Mouse (Mus musculus): ENCODE measurements around the gene Supt5. TPM values are rescaled to one million over a fixed set of nuclear protein-coding genes. Genes with fewer than 3 reads are reported as not detected.

Supt5 gene
- polyA plus RNA-seq, 1 experiment from 2014 or later = 91.8 TPM

DNA sequence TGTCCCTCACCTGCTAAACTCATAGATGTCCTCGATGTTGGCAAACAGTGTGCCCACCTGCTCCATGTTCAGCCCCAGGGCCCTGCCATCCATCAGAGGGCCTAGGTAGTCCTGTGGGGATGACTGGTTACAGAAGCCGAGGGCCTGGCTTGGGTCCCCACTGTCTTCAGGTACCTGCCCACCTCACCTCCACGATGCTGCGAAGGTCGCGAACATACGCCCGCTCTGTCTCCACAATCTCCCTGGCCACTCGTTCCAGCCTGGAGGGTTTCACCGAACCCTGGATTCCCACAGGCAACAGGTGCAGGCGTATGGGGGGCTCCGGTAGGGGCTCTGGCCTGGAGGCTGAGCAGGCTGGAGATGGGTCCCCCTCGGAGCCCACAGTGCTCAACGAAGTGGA, 31.5 kb upstream of the Supt5 start:
- H3K4me3 ChIP-seq (ENCODE audit: low read length) = peak overlapping the region; percentile 81
- ATAC-seq (ENCODE audit: low read depth) = no peak
- H3K4me2 ChIP-seq (ENCODE audit: low read depth, low read length) = peak overlapping the region; percentile 91
- H3K9ac ChIP-seq (ENCODE audit: low read length) = peak overlapping the region; percentile 91; the same call in 1 of the 2 replicates
- no peaks in the 10 kb centered on the region for H3K9me3 ChIP-seq (ENCODE audit: control insufficient read depth, low read length)
- H3K4me1 ChIP-seq (replicated peaks; ENCODE audit: control insufficient read depth, insufficient read depth, low read length) = peaks cover 18% of the 10 kb centered on the region
- H3K27me3 ChIP-seq (ENCODE audit: control insufficient read depth, insufficient read depth, low read depth, low read length) = no peaks in the 10 kb centered on the region
- peaks cover 32% of the 10 kb centered on the region for H3K36me3 ChIP-seq (ENCODE audit: control insufficient read depth, insufficient read depth, low read length)
- H3K27ac ChIP-seq (ENCODE audit: low read length) = no peak overlapping the region
- WGBS = 88% methylated on average over 14 of the region's 14 CpGs

- Histone ChIP-seq H3K4me1 (replicated peaks; ENCODE audit: control insufficient read depth, insufficient read depth, low read length) (peaks cover 16% of the 10 kb centered on the region), H3K4me3 (ENCODE audit: low read length) (no peak overlapping the region), H3K9me3 (ENCODE audit: control insufficient read depth, low read length) (no peaks in the 10 kb centered on the region), H3K36me3 (ENCODE audit: control insufficient read depth, insufficient read depth, low read length) (peaks cover 46% of the 10 kb centered on the region), H3K9ac (ENCODE audit: low read length) (peak overlapping the region; percentile 24; the same call in 1 of the 2 replicates), H3K27me3 (ENCODE audit: control insufficient read depth, insufficient read depth, low read depth, low read length) (no peaks in the 10 kb centered on the region), H3K27ac (ENCODE audit: low read length) (no peak overlapping the region), H3K4me2 (ENCODE audit: low read depth, low read length) (no peak overlapping the region)
- no peak for ATAC-seq (ENCODE audit: low read depth)
- WGBS = 91% methylated on average over 16 of the region's 16 CpGs
Measured at GRCm38 (mm10) chr7:28368276-28368920, 29.9 kb upstream of the Supt5 start.

DNA sequence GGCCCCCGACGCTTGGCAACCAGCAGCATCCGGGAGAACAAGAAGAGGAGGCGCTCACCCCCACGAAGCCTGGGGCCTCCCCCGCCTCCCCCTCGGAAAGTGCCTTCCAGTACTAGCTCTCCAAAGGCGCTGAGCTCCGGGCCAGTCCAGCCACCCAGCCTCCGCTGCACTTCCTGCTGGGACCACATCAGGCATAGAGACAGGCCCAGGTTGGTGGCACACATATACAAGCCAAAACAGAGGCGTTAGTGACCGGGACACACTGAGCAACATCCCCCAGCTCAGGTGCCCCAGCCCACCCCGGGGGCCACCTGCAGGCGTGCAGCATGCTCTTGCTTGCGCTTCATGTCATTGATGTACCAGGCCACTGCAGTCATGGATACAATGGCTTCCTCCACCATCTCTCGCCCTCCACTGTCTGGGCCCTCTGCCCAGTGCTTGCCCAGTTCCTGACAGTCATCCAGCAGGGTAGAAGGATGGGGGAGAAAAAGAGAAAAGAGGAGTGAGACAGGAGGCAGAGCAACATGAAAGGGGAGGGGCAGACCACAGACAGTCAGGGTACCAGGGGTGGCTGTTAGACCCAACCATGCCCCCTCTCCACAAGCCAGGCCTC, 29.2 kb upstream of the Supt5 start:
- no peaks in the 10 kb centered on the region for H3K9me3 ChIP-seq (ENCODE audit: control insufficient read depth, low read length)
- no peaks in the 10 kb centered on the region for H3K27me3 ChIP-seq (ENCODE audit: control insufficient read depth, insufficient read depth, low read depth, low read length)
- no peak overlapping the region for H3K4me2 ChIP-seq (ENCODE audit: low read depth, low read length)
- H3K9ac ChIP-seq (ENCODE audit: low read length) = peak overlapping the region; percentile 24; the same call in 1 of the 2 replicates
- H3K36me3 ChIP-seq (ENCODE audit: control insufficient read depth, insufficient read depth, low read length) = peaks cover 49% of the 10 kb centered on the region
- no peak overlapping the region for H3K27ac ChIP-seq (ENCODE audit: low read length)
- H3K4me1 ChIP-seq (replicated peaks; ENCODE audit: control insufficient read depth, insufficient read depth, low read length) = peaks cover 16% of the 10 kb centered on the region
- H3K4me3 ChIP-seq (ENCODE audit: low read length) = no peak overlapping the region
- 90% methylated on average over 16 of the region's 16 CpGs for WGBS
- no peak for ATAC-seq (ENCODE audit: low read depth)

GRCm38 (mm10) chr7:28362441-28363060, 24.0 kb upstream of the Supt5 start:
- no peak for ATAC-seq (ENCODE audit: low read depth)
- H3K9ac ChIP-seq (ENCODE audit: low read length) = no peak overlapping the region
- H3K27me3 ChIP-seq (ENCODE audit: control insufficient read depth, insufficient read depth, low read depth, low read length) = no peaks in the 10 kb centered on the region
- H3K4me1 ChIP-seq (replicated peaks; ENCODE audit: control insufficient read depth, insufficient read depth, low read length) = peaks cover 15% of the 10 kb centered on the region
- H3K4me2 ChIP-seq (ENCODE audit: low read depth, low read length) = no peak overlapping the region
- no peak overlapping the region for H3K4me3 ChIP-seq (ENCODE audit: low read length)
- WGBS = 80% methylated on average over 16 of the region's 16 CpGs
- H3K9me3 ChIP-seq (ENCODE audit: control insufficient read depth, low read length) = no peaks in the 10 kb centered on the region
- H3K36me3 ChIP-seq (ENCODE audit: control insufficient read depth, insufficient read depth, low read length) = peaks cover 70% of the 10 kb centered on the region
- no peak overlapping the region for H3K27ac ChIP-seq (ENCODE audit: low read length)

GRCm38 (mm10) chr7:28361647-28362341, 23.2 kb upstream of the Supt5 start:
- Histone ChIP-seq H3K27ac (ENCODE audit: low read length) (no peak overlapping the region), H3K4me3 (ENCODE audit: low read length) (no peak overlapping the region), H3K4me1 (replicated peaks; ENCODE audit: control insufficient read depth, insufficient read depth, low read length) (peaks cover 23% of the 10 kb centered on the region), H3K36me3 (ENCODE audit: control insufficient read depth, insufficient read depth, low read length) (peaks cover 63% of the 10 kb centered on the region), H3K4me2 (ENCODE audit: low read depth, low read length) (no peak overlapping the region), H3K9me3 (ENCODE audit: control insufficient read depth, low read length) (no peaks in the 10 kb centered on the region), H3K9ac (ENCODE audit: low read length) (no peak overlapping the region), H3K27me3 (ENCODE audit: control insufficient read depth, insufficient read depth, low read depth, low read length) (no peaks in the 10 kb centered on the region)
- WGBS = 96% methylated on average over 19 of the region's 20 CpGs
- no peak for ATAC-seq (ENCODE audit: low read depth)

DNA sequence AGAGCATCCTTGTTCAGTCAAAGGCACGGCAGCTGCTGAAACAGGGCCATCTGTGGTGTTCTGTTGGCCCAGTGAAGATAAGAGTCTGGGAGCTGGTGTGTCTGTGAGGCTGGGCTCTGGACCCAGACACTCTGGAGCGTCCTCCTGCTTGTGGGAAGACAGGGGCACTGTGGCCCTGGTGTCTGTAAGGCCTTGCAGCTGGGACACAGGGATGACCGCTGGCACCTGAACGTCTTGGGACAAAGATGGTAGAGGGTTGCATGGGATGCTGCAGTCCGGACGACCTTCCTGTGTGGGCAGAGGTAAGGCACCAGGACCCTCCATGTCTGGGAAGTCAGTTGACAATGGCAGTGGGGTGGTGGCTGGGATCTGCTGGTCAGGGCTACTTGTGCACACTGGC, 21.7 kb upstream of the Supt5 start:
- H3K4me2 ChIP-seq (ENCODE audit: low read depth, low read length) = no peak overlapping the region
- peaks cover 25% of the 10 kb centered on the region for H3K4me1 ChIP-seq (replicated peaks; ENCODE audit: control insufficient read depth, insufficient read depth, low read length)
- no peaks in the 10 kb centered on the region for H3K27me3 ChIP-seq (ENCODE audit: control insufficient read depth, insufficient read depth, low read depth, low read length)
- no peaks in the 10 kb centered on the region for H3K9me3 ChIP-seq (ENCODE audit: control insufficient read depth, low read length)
- H3K9ac ChIP-seq (ENCODE audit: low read length) = no peak overlapping the region
- peaks cover 54% of the 10 kb centered on the region for H3K36me3 ChIP-seq (ENCODE audit: control insufficient read depth, insufficient read depth, low read length)
- WGBS = 90% methylated on average over 6 of the region's 6 CpGs
- no peak overlapping the region for H3K4me3 ChIP-seq (ENCODE audit: low read length)
- no peak overlapping the region for H3K27ac ChIP-seq (ENCODE audit: low read length)
- no peak for ATAC-seq (ENCODE audit: low read depth)

DNA sequence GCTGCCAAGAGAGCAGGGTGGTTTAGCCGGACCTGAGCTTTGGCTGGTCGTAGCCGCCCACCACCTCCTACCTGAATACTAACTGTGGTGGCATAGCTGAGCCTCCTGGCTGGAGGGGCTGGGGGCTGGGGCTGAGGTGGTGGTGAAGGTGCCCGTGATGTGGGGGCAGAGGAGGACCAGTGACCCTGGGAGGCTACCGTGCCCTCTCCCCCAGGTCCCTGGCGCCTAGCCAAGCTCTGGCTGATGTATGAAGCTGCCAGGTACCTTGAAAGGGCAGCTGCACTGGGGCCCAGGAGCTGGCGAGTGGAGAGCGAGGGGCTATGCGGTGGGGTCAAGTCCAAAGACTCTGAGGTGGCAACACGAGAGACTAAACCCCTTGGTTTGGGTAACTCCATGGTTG, 21.3 kb upstream of the Supt5 start:
- Histone ChIP-seq H3K4me2 (ENCODE audit: low read depth, low read length) (no peak overlapping the region), H3K27ac (ENCODE audit: low read length) (no peak overlapping the region), H3K9ac (ENCODE audit: low read length) (no peak overlapping the region), H3K9me3 (ENCODE audit: control insufficient read depth, low read length) (no peaks in the 10 kb centered on the region), H3K4me3 (ENCODE audit: low read length) (no peak overlapping the region), H3K4me1 (replicated peaks; ENCODE audit: control insufficient read depth, insufficient read depth, low read length) (peaks cover 25% of the 10 kb centered on the region), H3K36me3 (ENCODE audit: control insufficient read depth, insufficient read depth, low read length) (peaks cover 50% of the 10 kb centered on the region), H3K27me3 (ENCODE audit: control insufficient read depth, insufficient read depth, low read depth, low read length) (no peaks in the 10 kb centered on the region)
- WGBS = 84% methylated on average over 10 of the region's 10 CpGs
- no peak for ATAC-seq (ENCODE audit: low read depth)

GRCm38 (mm10) chr7:28358431-28358830, 19.9 kb upstream of the Supt5 start:
- Histone ChIP-seq H3K4me2 (ENCODE audit: low read depth, low read length) (no peak overlapping the region), H3K9ac (ENCODE audit: low read length) (no peak overlapping the region), H3K36me3 (ENCODE audit: control insufficient read depth, insufficient read depth, low read length) (peaks cover 51% of the 10 kb centered on the region), H3K4me3 (ENCODE audit: low read length) (no peak overlapping the region), H3K27ac (ENCODE audit: low read length) (peak overlapping the region; percentile 88), H3K27me3 (ENCODE audit: control insufficient read depth, insufficient read depth, low read depth, low read length) (no peaks in the 10 kb centered on the region), H3K4me1 (replicated peaks; ENCODE audit: control insufficient read depth, insufficient read depth, low read length) (peaks cover 25% of the 10 kb centered on the region), H3K9me3 (ENCODE audit: control insufficient read depth, low read length) (no peaks in the 10 kb centered on the region)
- WGBS = 56% methylated on average over 7 of the region's 7 CpGs
- no peak for ATAC-seq (ENCODE audit: low read depth)

GRCm38 (mm10) chr7:28357984-28358383, 19.4 kb upstream of the Supt5 start:
- no peaks in the 10 kb centered on the region for H3K9me3 ChIP-seq (ENCODE audit: control insufficient read depth, low read length)
- no peak overlapping the region for H3K4me2 ChIP-seq (ENCODE audit: low read depth, low read length)
- WGBS = 4% methylated on average over 5 of the region's 5 CpGs
- peak overlapping the region; percentile 88 for H3K27ac ChIP-seq (ENCODE audit: low read length)
- peaks cover 25% of the 10 kb centered on the region for H3K4me1 ChIP-seq (replicated peaks; ENCODE audit: control insufficient read depth, insufficient read depth, low read length)
- H3K9ac ChIP-seq (ENCODE audit: low read length) = peak overlapping the region; percentile 6; the same call in 1 of the 2 replicates
- no peaks in the 10 kb centered on the region for H3K27me3 ChIP-seq (ENCODE audit: control insufficient read depth, insufficient read depth, low read depth, low read length)
- peaks cover 53% of the 10 kb centered on the region for H3K36me3 ChIP-seq (ENCODE audit: control insufficient read depth, insufficient read depth, low read length)
- no peak overlapping the region for H3K4me3 ChIP-seq (ENCODE audit: low read length)
- ATAC-seq (ENCODE audit: low read depth) = peak; percentile 42
